Mouse (Mus musculus): ENCODE measurements around the gene Tbcd. TPM values are rescaled to one million over a fixed set of nuclear protein-coding genes. Genes with fewer than 3 reads are reported as not detected.

Tbcd gene
- polyA plus RNA-seq, 1 experiment from 2014 or later: 33.2 TPM

GRCm38 (mm10) chr11:121542471-121542870 is 90.7 kb downstream of the Tbcd start:
- no peaks in the 10 kb centered on the region for H3K4me1 ChIP-seq (ENCODE audit: control insufficient read depth, insufficient read depth, low read length)
- H3K27ac ChIP-seq (ENCODE audit: low read length): no peak overlapping the region
- H3K4me3 ChIP-seq (ENCODE audit: low read depth, low read length): no peak overlapping the region
- no peak for ATAC-seq (ENCODE audit: insufficient number of reproducible peaks, insufficient read depth, low FRiP score, low read depth)
- H3K27me3 ChIP-seq (ENCODE audit: control insufficient read depth, insufficient read depth, low read length): no peaks in the 10 kb centered on the region
- H3K4me2 ChIP-seq (replicated peaks; ENCODE audit: low read depth, low read length): no peak overlapping the region
- no peaks in the 10 kb centered on the region; the same call in 1 of the 2 replicates for H3K36me3 ChIP-seq (ENCODE audit: control insufficient read depth, insufficient read depth, low read length)
- no peak overlapping the region for H3K9ac ChIP-seq (replicated peaks; ENCODE audit: low read depth, low read length)
- WGBS: 79% methylated on average over 4 of the region's 4 CpGs
- H3K9me3 ChIP-seq (ENCODE audit: control insufficient read depth, low read depth, low read length): no peaks in the 10 kb centered on the region

- peak; percentile 50; the same call in 1 of the 2 replicates for ATAC-seq (ENCODE audit: insufficient number of reproducible peaks, insufficient read depth, low FRiP score, low read depth)
- Histone ChIP-seq H3K9ac (replicated peaks; ENCODE audit: low read depth, low read length) (no peak overlapping the region), H3K27ac (ENCODE audit: low read length) (peak overlapping the region; percentile 90), H3K27me3 (ENCODE audit: control insufficient read depth, insufficient read depth, low read length) (no peaks in the 10 kb centered on the region), H3K4me1 (ENCODE audit: control insufficient read depth, insufficient read depth, low read length) (no peaks in the 10 kb centered on the region), H3K4me2 (replicated peaks; ENCODE audit: low read depth, low read length) (no peak overlapping the region), H3K4me3 (ENCODE audit: low read depth, low read length) (no peak overlapping the region), H3K9me3 (ENCODE audit: control insufficient read depth, low read depth, low read length) (no peaks in the 10 kb centered on the region), H3K36me3 (ENCODE audit: control insufficient read depth, insufficient read depth, low read length) (no peaks in the 10 kb centered on the region; the same call in 1 of the 2 replicates)
- 85% methylated on average over 5 of the region's 5 CpGs for WGBS
These were observed 91.6 kb downstream of the Tbcd start for GRCm38 (mm10) chr11:121543287-121543856.

GRCm38 (mm10) chr11:121543922-121544321 is 92.2 kb downstream of the Tbcd start:
- no peak overlapping the region for H3K4me3 ChIP-seq (ENCODE audit: low read depth, low read length)
- WGBS: 65% methylated on average over 9 of the region's 9 CpGs
- H3K4me2 ChIP-seq (replicated peaks; ENCODE audit: low read depth, low read length): no peak overlapping the region

GRCm38 (mm10) chr11:121544755-121545397 is 93.1 kb downstream of the Tbcd start:
- ATAC-seq (ENCODE audit: insufficient number of reproducible peaks, insufficient read depth, low FRiP score, low read depth): no peak; the same call in 1 of the 2 replicates
- Histone ChIP-seq H3K27ac (ENCODE audit: low read length) (peak overlapping the region; percentile 90), H3K9me3 (ENCODE audit: control insufficient read depth, low read depth, low read length) (no peaks in the 10 kb centered on the region), H3K27me3 (ENCODE audit: control insufficient read depth, insufficient read depth, low read length) (no peaks in the 10 kb centered on the region), H3K4me3 (ENCODE audit: low read depth, low read length) (no peak overlapping the region), H3K36me3 (ENCODE audit: control insufficient read depth, insufficient read depth, low read length) (no peaks in the 10 kb centered on the region; the same call in 1 of the 2 replicates), H3K4me2 (replicated peaks; ENCODE audit: low read depth, low read length) (peak overlapping the region; percentile 16; the same call in 1 of the 2 replicates), H3K9ac (replicated peaks; ENCODE audit: low read depth, low read length) (no peak overlapping the region; the same call in 1 of the 2 replicates), H3K4me1 (ENCODE audit: control insufficient read depth, insufficient read depth, low read length) (peaks cover 10% of the 10 kb centered on the region)
- 46% methylated on average over 7 of the region's 7 CpGs for WGBS

More at GRCm38 (mm10) chr11:121543922-121544321, 92.2 kb downstream of the Tbcd start:
- Histone ChIP-seq H3K27me3 (ENCODE audit: control insufficient read depth, insufficient read depth, low read length) (no peaks in the 10 kb centered on the region), H3K4me1 (ENCODE audit: control insufficient read depth, insufficient read depth, low read length) (peaks cover under 1% of the 10 kb centered on the region; the same call in 1 of the 2 replicates), H3K9me3 (ENCODE audit: control insufficient read depth, low read depth, low read length) (no peaks in the 10 kb centered on the region), H3K36me3 (ENCODE audit: control insufficient read depth, insufficient read depth, low read length) (no peaks in the 10 kb centered on the region; the same call in 1 of the 2 replicates), H3K27ac (ENCODE audit: low read length) (peak overlapping the region; percentile 90), H3K9ac (replicated peaks; ENCODE audit: low read depth, low read length) (no peak overlapping the region)
- peak; percentile 88 for ATAC-seq (ENCODE audit: insufficient number of reproducible peaks, insufficient read depth, low FRiP score, low read depth)

GRCm38 (mm10) chr11:121545398-121546034 is 93.8 kb downstream of the Tbcd start:
- no peaks in the 10 kb centered on the region for H3K9me3 ChIP-seq (ENCODE audit: control insufficient read depth, low read depth, low read length)
- peak overlapping the region; percentile 90; the same call in 1 of the 2 replicates for H3K27ac ChIP-seq (ENCODE audit: low read length)
- no peak overlapping the region for H3K4me2 ChIP-seq (replicated peaks; ENCODE audit: low read depth, low read length)
- H3K4me1 ChIP-seq (ENCODE audit: control insufficient read depth, insufficient read depth, low read length): peaks cover 14% of the 10 kb centered on the region
- ATAC-seq (ENCODE audit: insufficient number of reproducible peaks, insufficient read depth, low FRiP score, low read depth): no peak
- no peak overlapping the region for H3K9ac ChIP-seq (replicated peaks; ENCODE audit: low read depth, low read length)
- WGBS: 64% methylated on average over 3 of the region's 3 CpGs
- H3K36me3 ChIP-seq (ENCODE audit: control insufficient read depth, insufficient read depth, low read length): no peaks in the 10 kb centered on the region; the same call in 1 of the 2 replicates
- H3K4me3 ChIP-seq (ENCODE audit: low read depth, low read length): no peak overlapping the region
- H3K27me3 ChIP-seq (ENCODE audit: control insufficient read depth, insufficient read depth, low read length): no peaks in the 10 kb centered on the region

- Histone ChIP-seq H3K36me3 (ENCODE audit: control insufficient read depth, insufficient read depth, low read length) (no peaks in the 10 kb centered on the region; the same call in 1 of the 2 replicates), H3K9me3 (ENCODE audit: control insufficient read depth, low read depth, low read length) (no peaks in the 10 kb centered on the region), H3K4me2 (replicated peaks; ENCODE audit: low read depth, low read length) (no peak overlapping the region), H3K9ac (replicated peaks; ENCODE audit: low read depth, low read length) (no peak overlapping the region), H3K27ac (ENCODE audit: low read length) (no peak overlapping the region), H3K4me1 (ENCODE audit: control insufficient read depth, insufficient read depth, low read length) (peaks cover 18% of the 10 kb centered on the region), H3K4me3 (ENCODE audit: low read depth, low read length) (no peak overlapping the region), H3K27me3 (ENCODE audit: control insufficient read depth, insufficient read depth, low read length) (no peaks in the 10 kb centered on the region)
- 80% methylated on average over 5 of the region's 5 CpGs for WGBS
- ATAC-seq (ENCODE audit: insufficient number of reproducible peaks, insufficient read depth, low FRiP score, low read depth): no peak
These were observed 95.5 kb downstream of the Tbcd start for GRCm38 (mm10) chr11:121547234-121547633.

- WGBS: 88% methylated on average over 4 of the region's 4 CpGs
These were observed 96.2 kb downstream of the Tbcd start for GRCm38 (mm10) chr11:121547925-121548324.

GRCm38 (mm10) chr11:121548996-121549842 is 97.5 kb downstream of the Tbcd start:
- H3K4me2 ChIP-seq (replicated peaks; ENCODE audit: low read depth, low read length): no peak overlapping the region
- no peaks in the 10 kb centered on the region for H3K9me3 ChIP-seq (ENCODE audit: control insufficient read depth, low read depth, low read length)
- H3K36me3 ChIP-seq (ENCODE audit: control insufficient read depth, insufficient read depth, low read length): no peaks in the 10 kb centered on the region
- H3K27me3 ChIP-seq (ENCODE audit: control insufficient read depth, insufficient read depth, low read length): no peaks in the 10 kb centered on the region
- 63% methylated on average over 12 of the region's 12 CpGs for WGBS
- H3K4me3 ChIP-seq (ENCODE audit: low read depth, low read length): no peak overlapping the region
- H3K9ac ChIP-seq (replicated peaks; ENCODE audit: low read depth, low read length): no peak overlapping the region
- peaks cover 18% of the 10 kb centered on the region for H3K4me1 ChIP-seq (ENCODE audit: control insufficient read depth, insufficient read depth, low read length)
- peak overlapping the region; percentile 50; the same call in 1 of the 2 replicates for H3K27ac ChIP-seq (ENCODE audit: low read length)
- ATAC-seq (ENCODE audit: insufficient number of reproducible peaks, insufficient read depth, low FRiP score, low read depth): no peak

More at GRCm38 (mm10) chr11:121547925-121548324, 96.2 kb downstream of the Tbcd start:
- Histone ChIP-seq H3K9ac (replicated peaks; ENCODE audit: low read depth, low read length) (no peak overlapping the region), H3K36me3 (ENCODE audit: control insufficient read depth, insufficient read depth, low read length) (no peaks in the 10 kb centered on the region), H3K4me3 (ENCODE audit: low read depth, low read length) (no peak overlapping the region), H3K9me3 (ENCODE audit: control insufficient read depth, low read depth, low read length) (no peaks in the 10 kb centered on the region), H3K4me1 (ENCODE audit: control insufficient read depth, insufficient read depth, low read length) (peaks cover 18% of the 10 kb centered on the region), H3K27ac (ENCODE audit: low read length) (no peak overlapping the region), H3K27me3 (ENCODE audit: control insufficient read depth, insufficient read depth, low read length) (no peaks in the 10 kb centered on the region), H3K4me2 (replicated peaks; ENCODE audit: low read depth, low read length) (no peak overlapping the region)
- ATAC-seq (ENCODE audit: insufficient number of reproducible peaks, insufficient read depth, low FRiP score, low read depth): no peak

Data from stomach, embryonic 14.5 days (tissue).